Mouse (Mus musculus): ENCODE results near the gene Ephb2. TPM values are rescaled to one million over a fixed set of nuclear protein-coding genes. Genes with fewer than 3 reads are reported as not detected.

The Ephb2 gene
- polyA plus RNA-seq, 1 experiment = 2.7 TPM

GRCm38 (mm10) chr4:136598268-136598876 lies 237.4 kb downstream of the Ephb2 start:
- 78% methylated on average over 7 of the region's 7 CpGs for WGBS
- no peak for DNase-seq (ENCODE audit: low read depth in 1 of 2, low spot score in 2 of 2)
- peaks cover 2% of the 10 kb centered on the region; the same call in 1 of the 2 replicates for H3K4me1 ChIP-seq (ENCODE audit: control insufficient read depth, insufficient read depth, insufficient read length)
- H3K4me3 ChIP-seq (ENCODE audit: extremely low read depth, insufficient read depth, insufficient read length) = no peak overlapping the region
- H3K27me3 ChIP-seq (ENCODE audit: control insufficient read depth, insufficient read depth, low read length) = no peaks in the 10 kb centered on the region
- TF ChIP-seq POLR2A (IDR thresholded peaks at IDR 0.05; ENCODE audit: low read depth, low read length) (no peak), CTCF (IDR thresholded peaks at IDR 0.05; ENCODE audit: extremely low read depth, insufficient read depth, insufficient read length, insufficient replicate concordance) (no peak)
- H3K36me3 ChIP-seq (ENCODE audit: control insufficient read depth, insufficient read depth, low read length) = no peaks in the 10 kb centered on the region
- no peak overlapping the region for H3K27ac ChIP-seq (ENCODE audit: insufficient read depth, low read length)

Other genes with a start within 250 kb of the Ephb2 start
- gene Kdm1a, start 233.3 kb downstream of the Ephb2 start, polyA plus RNA-seq (2012; rRNA removed) = 19.0 and 20.1 TPM in 2 replicates
- gene Tex46, start 225.6 kb downstream of the Ephb2 start, polyA plus RNA-seq (2012; rRNA removed) = not detected in 2 replicates
- 0.49 and 0.65 TPM in 2 replicates for gene Lactbl1, start 213.4 kb downstream of the Ephb2 start, polyA plus RNA-seq (2012; rRNA removed)
- gene C1qb, start 50.2 kb upstream of the Ephb2 start, polyA plus RNA-seq (2012; rRNA removed) = 284 and 304 TPM in 2 replicates
- gene C1qc, start 57.1 kb upstream of the Ephb2 start, polyA plus RNA-seq (2012; rRNA removed) = 436 and 459 TPM in 2 replicates
- 214 and 227 TPM in 2 replicates for gene C1qa, start 62.8 kb upstream of the Ephb2 start, polyA plus RNA-seq (2012; rRNA removed)
- gene Epha8, start 120.8 kb upstream of the Ephb2 start, polyA plus RNA-seq (2012; rRNA removed) = 0.40 and 0.46 TPM in 2 replicates
- gene Zbtb40, start 212.8 kb upstream of the Ephb2 start, polyA plus RNA-seq (2012; rRNA removed) = 8.8 and 12.6 TPM in 2 replicates

All from spleen, adult 2 months (tissue).